Mouse (Mus musculus): Measurements from ENCODE around the gene Gm28168. TPM values are rescaled to one million over a fixed set of nuclear protein-coding genes. Genes with fewer than 3 reads are reported as not detected.
"Not testable (repeated sequence)": the region's sequence is repeated elsewhere in the genome, so short reads cannot be mapped to it uniquely, and the experiment has no call there.

Gm28168 gene
- total RNA-seq (2022), result not detected

- DNase-seq (ENCODE audit: low spot score in 2 of 2), result not testable (repeated sequence)
These were observed at the start of gene Gm28168 for GRCm38 (mm10) chr1:117927715-117928114. Gene Gm28168 (plus strand): TSS chr1:117928015.

- no peak for DNase-seq (ENCODE audit: low spot score in 2 of 2)
These were observed 37.8 kb downstream of the Gm28168 start, which contains the start of gene Gm7145 for GRCm38 (mm10) chr1:117965639-117966038. Gene Gm7145 (plus strand): TSS chr1:117965939.

Other genes starting within 250 kb of the Gm28168 start
- gene Gm28363, start 230.9 kb upstream of the Gm28168 start, total RNA-seq (2022), result not detected
- not detected for gene B020011L13Rik, start 146.9 kb upstream of the Gm28168 start, total RNA-seq (2022)
- not detected for gene Gm28360, start 97.9 kb upstream of the Gm28168 start, total RNA-seq (2022)
- gene Gm7145, start 37.9 kb downstream of the Gm28168 start, total RNA-seq (2022), result not detected
- not detected for gene Gm29106, start 248.5 kb downstream of the Gm28168 start, total RNA-seq (2022)

Data from gastrocnemius, adult 8-10 months (tissue).